Mouse (Mus musculus): Measurements from ENCODE around the gene Supt20. TPM values are rescaled to one million over a fixed set of nuclear protein-coding genes. Genes with fewer than 3 reads are reported as not detected.
"Not testable (repeated sequence)": the region's sequence is repeated elsewhere in the genome, so short reads cannot be mapped to it uniquely, and the experiment has no call there.

The Supt20 gene
- polyA plus RNA-seq, 2 experiments, result 110 to 146 TPM

DNA sequence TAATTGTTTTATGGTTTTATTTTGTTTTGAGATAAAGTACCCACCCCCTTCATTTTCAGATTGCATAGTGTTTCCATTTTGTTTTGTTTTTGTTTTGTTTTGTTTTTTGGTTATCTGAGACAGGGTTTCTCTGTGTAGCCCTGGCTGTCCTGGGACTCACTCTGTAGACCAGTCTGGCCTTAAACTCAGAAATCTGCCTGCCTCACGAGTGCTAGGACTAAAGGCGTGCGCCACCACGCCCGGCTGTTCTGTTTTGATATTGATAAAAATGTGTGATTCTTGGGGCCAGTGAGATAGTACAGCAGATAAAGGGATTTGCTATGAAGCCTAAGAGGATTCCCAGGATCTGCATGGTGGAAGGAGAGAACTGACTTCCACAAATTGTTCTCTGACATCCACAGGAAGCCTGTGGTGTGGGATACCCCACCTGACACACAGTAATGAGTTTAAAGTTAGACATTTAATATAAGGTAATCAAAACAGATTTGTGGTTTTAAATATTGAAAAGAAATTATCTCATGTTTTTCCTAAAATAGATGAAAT lies 7.2 kb downstream of the Supt20 start:
- ATAC-seq (ENCODE audit: low FRiP score, low read depth), result no peak
- H3K36me3 ChIP-seq (ENCODE audit: control insufficient read depth, insufficient read depth, low read length), result peaks cover 79% of the 10 kb centered on the region

DNA sequence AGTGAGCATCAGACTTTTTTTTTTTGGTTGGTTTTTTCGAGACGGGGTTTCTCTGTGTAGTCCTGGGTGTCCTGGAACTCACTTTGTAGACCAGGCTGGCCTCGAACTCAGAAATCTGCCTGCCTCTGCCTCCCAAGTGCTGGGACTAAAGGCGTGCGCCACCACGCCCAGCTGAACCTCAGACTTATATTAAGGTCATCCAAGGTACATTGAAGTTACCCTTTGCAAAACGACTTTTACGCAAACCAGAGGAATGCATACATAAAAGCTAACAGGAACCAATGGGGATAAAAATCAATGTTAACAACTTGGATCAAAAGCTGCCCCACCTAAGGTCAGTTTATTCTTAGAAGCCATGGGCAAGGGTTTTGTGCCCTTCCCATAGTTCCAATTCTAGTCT lies 11.5 kb downstream of the Supt20 start:
- WGBS, result 94% methylated on average over 8 of the region's 8 CpGs

More for the DNA sequence above, 7.2 kb downstream of the Supt20 start:
- WGBS, result 80% methylated on average over 5 of the region's 5 CpGs
- no peaks in the 10 kb centered on the region for H3K9me3 ChIP-seq (ENCODE audit: control insufficient read depth, low read length)
- no peak for DNase-seq (ENCODE audit: low spot score)
- H3K4me3 ChIP-seq (replicated peaks; ENCODE audit: low read length), result no peak overlapping the region
- no peaks in the 10 kb centered on the region for H3K4me1 ChIP-seq (ENCODE audit: control insufficient read depth, insufficient read depth, low read length)
- no peak overlapping the region for H3K27ac ChIP-seq (replicated peaks; ENCODE audit: low read depth, low read length)
- TF ChIP-seq POLR2A (IDR thresholded peaks at IDR 0.05; ENCODE audit: borderline replicate concordance, extremely low read depth, insufficient read depth, insufficient read length), result no peak
- no peaks in the 10 kb centered on the region for H3K27me3 ChIP-seq (ENCODE audit: control insufficient read depth, insufficient read depth, low read length)
- H3K4me2 ChIP-seq (replicated peaks; ENCODE audit: low read depth, low read length, severe bottlenecking), result no peak overlapping the region
- no peak overlapping the region for H3K9ac ChIP-seq (ENCODE audit: low read depth, low read length, severe bottlenecking)

DNA sequence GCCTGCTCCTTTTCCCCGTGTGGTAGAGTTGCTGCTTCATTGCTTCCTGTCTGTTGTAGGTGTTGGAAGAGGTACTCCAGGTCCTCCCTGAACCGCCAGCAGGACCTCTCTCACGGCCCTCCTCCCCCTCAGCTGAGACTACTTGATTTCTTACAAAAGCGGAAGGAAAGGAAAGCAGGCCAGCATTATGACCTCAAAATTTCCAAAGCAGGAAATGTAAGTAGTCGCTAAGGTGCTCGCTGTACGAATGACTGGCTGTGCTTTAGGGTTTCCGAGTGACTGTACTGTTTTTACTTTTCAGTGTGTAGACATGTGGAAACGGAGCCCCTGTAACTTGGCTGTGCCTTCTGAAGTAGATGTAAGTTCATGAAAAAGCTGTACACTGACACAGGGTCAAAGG lies 16.4 kb downstream of the Supt20 start:
- H3K27ac ChIP-seq (replicated peaks; ENCODE audit: low read depth, low read length), result no peak overlapping the region
- no peak overlapping the region for H3K9ac ChIP-seq (ENCODE audit: low read depth, low read length, severe bottlenecking)
- TF ChIP-seq POLR2A (IDR thresholded peaks at IDR 0.05; ENCODE audit: borderline replicate concordance, extremely low read depth, insufficient read depth, insufficient read length), result no peak
- WGBS, result 75% methylated on average over 9 of the region's 9 CpGs
- H3K36me3 ChIP-seq (ENCODE audit: control insufficient read depth, insufficient read depth, low read length), result peaks cover 84% of the 10 kb centered on the region
- ATAC-seq (ENCODE audit: low FRiP score, low read depth) (no peak), DNase-seq (ENCODE audit: low spot score) (no peak)
- H3K4me2 ChIP-seq (replicated peaks; ENCODE audit: low read depth, low read length, severe bottlenecking), result no peak overlapping the region
- no peaks in the 10 kb centered on the region for H3K27me3 ChIP-seq (ENCODE audit: control insufficient read depth, insufficient read depth, low read length)
- H3K4me1 ChIP-seq (ENCODE audit: control insufficient read depth, insufficient read depth, low read length), result no peaks in the 10 kb centered on the region
- no peak overlapping the region for H3K4me3 ChIP-seq (replicated peaks; ENCODE audit: low read length)
- no peaks in the 10 kb centered on the region for H3K9me3 ChIP-seq (ENCODE audit: control insufficient read depth, low read length)

More for the DNA sequence above, 11.5 kb downstream of the Supt20 start:
- not testable (repeated sequence) for H3K4me1 ChIP-seq (ENCODE audit: control insufficient read depth, insufficient read depth, low read length); H3K4me3 ChIP-seq (replicated peaks; ENCODE audit: low read length); DNase-seq (ENCODE audit: low spot score); H3K4me2 ChIP-seq (replicated peaks; ENCODE audit: low read depth, low read length, severe bottlenecking); H3K9me3 ChIP-seq (ENCODE audit: control insufficient read depth, low read length); H3K9ac ChIP-seq (ENCODE audit: low read depth, low read length, severe bottlenecking); ATAC-seq (ENCODE audit: low FRiP score, low read depth); H3K27me3 ChIP-seq (ENCODE audit: control insufficient read depth, insufficient read depth, low read length); H3K27ac ChIP-seq (replicated peaks; ENCODE audit: low read depth, low read length)
- H3K36me3 ChIP-seq (ENCODE audit: control insufficient read depth, insufficient read depth, low read length), result peaks cover 87% of the 10 kb centered on the region

DNA sequence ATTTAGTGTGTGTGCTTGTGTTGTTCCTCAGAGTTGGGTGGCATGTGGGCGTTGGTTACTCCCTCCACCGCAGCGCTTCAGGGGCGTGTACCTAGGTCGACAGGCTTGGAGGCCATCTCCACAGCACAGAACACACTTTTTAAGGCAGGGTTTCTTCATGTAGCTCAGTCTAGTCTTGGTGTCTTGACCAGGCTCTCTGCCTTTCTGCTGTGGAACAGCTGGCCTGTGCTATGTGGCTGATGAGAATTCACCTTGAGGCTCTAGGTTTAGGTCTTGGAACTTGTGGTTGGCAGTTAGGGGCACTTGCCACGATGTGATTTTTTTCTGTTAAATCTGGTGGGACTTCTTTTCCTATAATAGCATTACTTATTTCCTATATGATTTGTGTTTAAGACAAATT lies 21.6 kb downstream of the Supt20 start, which contains the start of gene Gm21958:
Gene Gm21958, minus strand, starts transcription at position 101 of the 400 bp plus-strand sequence.
- H3K36me3 ChIP-seq (ENCODE audit: control insufficient read depth, insufficient read depth, low read length), result peaks cover 82% of the 10 kb centered on the region
- no peaks in the 10 kb centered on the region for H3K9me3 ChIP-seq (ENCODE audit: control insufficient read depth, low read length)
- no peak within 1 kb of the TSS for H3K27ac ChIP-seq (replicated peaks; ENCODE audit: low read depth, low read length)
- ATAC-seq (ENCODE audit: low FRiP score, low read depth) (no peak), DNase-seq (ENCODE audit: low spot score) (no peak)
- no peaks in the 10 kb centered on the region for H3K4me1 ChIP-seq (ENCODE audit: control insufficient read depth, insufficient read depth, low read length)
- 92% methylated on average over 6 of the region's 6 CpGs for WGBS
- H3K4me3 ChIP-seq (replicated peaks; ENCODE audit: low read length), result no peak within 1 kb of the TSS
- no peak within 1 kb of the TSS for H3K9ac ChIP-seq (ENCODE audit: low read depth, low read length, severe bottlenecking)
- H3K4me2 ChIP-seq (replicated peaks; ENCODE audit: low read depth, low read length, severe bottlenecking), result no peak within 1 kb of the TSS
- H3K27me3 ChIP-seq (ENCODE audit: control insufficient read depth, insufficient read depth, low read length), result no peaks in the 10 kb centered on the region
- TF ChIP-seq POLR2A (IDR thresholded peaks at IDR 0.05; ENCODE audit: borderline replicate concordance, extremely low read depth, insufficient read depth, insufficient read length), result no peak

DNA sequence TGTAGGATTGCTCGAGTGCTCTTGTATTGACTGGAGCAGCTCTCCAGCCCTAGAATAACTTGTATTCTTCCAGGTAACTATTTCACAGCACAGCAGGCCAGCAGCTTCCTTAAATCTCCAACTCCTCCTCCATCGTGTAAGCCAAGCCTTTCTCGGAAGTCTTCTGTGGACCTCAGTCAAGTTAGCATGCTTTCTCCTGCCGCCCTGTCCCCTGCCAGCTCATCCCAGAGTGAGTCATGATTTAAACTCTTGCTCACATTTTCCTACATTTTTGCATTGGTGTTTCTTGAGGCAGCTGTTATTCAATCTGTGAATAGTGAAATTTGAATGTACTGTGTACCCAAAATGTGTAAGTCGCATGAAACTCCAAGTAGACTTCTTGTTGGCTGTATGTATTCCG lies 22.9 kb downstream of the Supt20 start:
- ATAC-seq (ENCODE audit: low FRiP score, low read depth) (no peak), DNase-seq (ENCODE audit: low spot score) (no peak)
- H3K27me3 ChIP-seq (ENCODE audit: control insufficient read depth, insufficient read depth, low read length), result no peaks in the 10 kb centered on the region
- no peaks in the 10 kb centered on the region for H3K4me1 ChIP-seq (ENCODE audit: control insufficient read depth, insufficient read depth, low read length)
- WGBS, result 96% methylated on average over 6 of the region's 6 CpGs
- H3K9ac ChIP-seq (ENCODE audit: low read depth, low read length, severe bottlenecking), result no peak overlapping the region
- H3K4me2 ChIP-seq (replicated peaks; ENCODE audit: low read depth, low read length, severe bottlenecking), result no peak overlapping the region
- no peaks in the 10 kb centered on the region for H3K9me3 ChIP-seq (ENCODE audit: control insufficient read depth, low read length)
- peaks cover 75% of the 10 kb centered on the region for H3K36me3 ChIP-seq (ENCODE audit: control insufficient read depth, insufficient read depth, low read length)
- no peak overlapping the region for H3K4me3 ChIP-seq (replicated peaks; ENCODE audit: low read length)
- TF ChIP-seq POLR2A (IDR thresholded peaks at IDR 0.05; ENCODE audit: borderline replicate concordance, extremely low read depth, insufficient read depth, insufficient read length), result no peak
- no peak overlapping the region for H3K27ac ChIP-seq (replicated peaks; ENCODE audit: low read depth, low read length)

DNA sequence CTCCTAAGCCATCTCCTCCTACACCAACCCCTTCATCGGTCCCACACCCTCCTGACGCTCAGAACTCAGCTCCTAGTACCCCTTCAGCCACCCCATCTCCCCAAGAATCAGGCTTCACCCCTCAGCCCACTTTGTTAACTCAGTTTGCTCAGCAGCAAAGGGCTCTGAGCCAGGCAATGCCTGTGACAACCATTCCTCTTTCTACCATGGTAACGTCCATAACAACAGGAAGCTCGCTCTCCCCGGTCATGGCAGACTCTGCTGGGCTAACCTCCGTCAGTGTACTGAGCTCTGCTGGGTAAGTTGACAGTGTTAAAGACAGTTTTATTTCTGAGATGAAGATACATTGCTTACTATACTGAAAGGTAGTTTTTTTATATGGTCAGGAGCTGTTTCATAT lies 24.7 kb downstream of the Supt20 start:
- H3K4me3 ChIP-seq (replicated peaks; ENCODE audit: low read length), result no peak overlapping the region
- TF ChIP-seq POLR2A (IDR thresholded peaks at IDR 0.05; ENCODE audit: borderline replicate concordance, extremely low read depth, insufficient read depth, insufficient read length), result no peak
- no peak overlapping the region for H3K4me2 ChIP-seq (replicated peaks; ENCODE audit: low read depth, low read length, severe bottlenecking)
- H3K27me3 ChIP-seq (ENCODE audit: control insufficient read depth, insufficient read depth, low read length), result no peaks in the 10 kb centered on the region
- H3K27ac ChIP-seq (replicated peaks; ENCODE audit: low read depth, low read length), result no peak overlapping the region
- no peak for DNase-seq (ENCODE audit: low spot score)
- H3K36me3 ChIP-seq (ENCODE audit: control insufficient read depth, insufficient read depth, low read length), result peaks cover 74% of the 10 kb centered on the region
- ATAC-seq (ENCODE audit: low FRiP score, low read depth), result no peak
- no peak overlapping the region for H3K9ac ChIP-seq (ENCODE audit: low read depth, low read length, severe bottlenecking)
- H3K4me1 ChIP-seq (ENCODE audit: control insufficient read depth, insufficient read depth, low read length), result no peaks in the 10 kb centered on the region
- H3K9me3 ChIP-seq (ENCODE audit: control insufficient read depth, low read length), result no peaks in the 10 kb centered on the region
- WGBS, result 90% methylated on average over 6 of the region's 6 CpGs

Measured in limb, embryonic 14.5 days (tissue).